Mouse (Mus musculus) adrenal gland, postnatal 10 days (tissue): Measurements from ENCODE around the gene Ctsz. TPM values are rescaled to one million over a fixed set of nuclear protein-coding genes. Genes with fewer than 3 reads are reported as not detected.

Experiments used
- DNase-seq: peaks from one replicate; pipeline ENCODE4 v3.0.0; 2021; ENCODE audit warnings: mixed read lengths
- long read RNA-seq, 2 experiments: library from polyadenylated mRNA; stranded (forward); transcript quantifications; one replicate each; pipeline ENCODE4 v2.0.0; 2021
- total RNA-seq, 2 experiments: library from RNA; stranded (reverse); gene quantifications; 2 replicates each; pipeline ENCODE4 v1.2.3; 2021

The Ctsz gene
- total RNA-seq: 100 to 1,000 TPM; 114 to 138 TPM
- long read RNA-seq, experiment 1, transcript Ctsz-201 (6 exons, 1,441 nt): major isoform, 272 of 291 reads
- long read RNA-seq, experiment 1, partial matches to known transcripts: 12 of 291 reads
- long read RNA-seq, experiment 1, other reads (novel, unspliced or antisense): 7 of 291 reads
- long read RNA-seq, experiment 2, transcript Ctsz-201 (6 exons, 1,441 nt): major isoform, 120 of 134 reads
- long read RNA-seq, experiment 2, partial matches to known transcripts: 9 of 134 reads
- long read RNA-seq, experiment 2, other reads (novel, unspliced or antisense): 5 of 134 reads

- peak; percentile 85 for DNase-seq
Observed at GRCm38 (mm10) chr2:174438737-174439449, at the start of gene Ctsz. TSS of gene Ctsz (minus strand) at chr2:174439039.

- DNase-seq: no peak
Observed at GRCm38 (mm10) chr2:174487005-174487404, 48.2 kb upstream of the Ctsz start.

GRCm38 (mm10) chr2:174478746-174479145, 39.9 kb upstream of the Ctsz start:
- no peak for DNase-seq

GRCm38 (mm10) chr2:174477543-174478319, 38.9 kb upstream of the Ctsz start:
- DNase-seq: no peak

GRCm38 (mm10) chr2:174473550-174473927, 34.7 kb upstream of the Ctsz start:
- DNase-seq: no peak

GRCm38 (mm10) chr2:174472818-174473549, 34.1 kb upstream of the Ctsz start, which contains the start of gene Prelid3b:
TSS of gene Prelid3b (minus strand) at chr2:174473081.
- peak; percentile 100 for DNase-seq

GRCm38 (mm10) chr2:174472407-174472806, 33.6 kb upstream of the Ctsz start:
- DNase-seq: no peak

GRCm38 (mm10) chr2:174470786-174471405, 32.1 kb upstream of the Ctsz start:
- peak; percentile 44 for DNase-seq

GRCm38 (mm10) chr2:174470333-174470732, 31.5 kb upstream of the Ctsz start:
- DNase-seq: peak; percentile 37

GRCm38 (mm10) chr2:174463789-174464523, 25.1 kb upstream of the Ctsz start, which contains the start of gene Atp5e:
TSS of gene Atp5e (minus strand) at chr2:174464105.
- peak; percentile 97 for DNase-seq

- DNase-seq: no peak
Observed at GRCm38 (mm10) chr2:174463370-174463769, 24.5 kb upstream of the Ctsz start.

GRCm38 (mm10) chr2:174459365-174459764, 20.5 kb upstream of the Ctsz start:
- DNase-seq: no peak

GRCm38 (mm10) chr2:174453681-174454080, 14.8 kb upstream of the Ctsz start:
- DNase-seq: peak; percentile 32

- DNase-seq: no peak
Observed at GRCm38 (mm10) chr2:174450353-174450752, 11.5 kb upstream of the Ctsz start, which contains the start of gene Tubb1. TSS of gene Tubb1 (plus strand) at chr2:174450695.

- DNase-seq: no peak
Observed at GRCm38 (mm10) chr2:174448405-174448804, 9.6 kb upstream of the Ctsz start.

- no peak for DNase-seq
Observed at GRCm38 (mm10) chr2:174446905-174447304, 8.1 kb upstream of the Ctsz start.

- no peak for DNase-seq
Observed at GRCm38 (mm10) chr2:174446492-174446891, 7.7 kb upstream of the Ctsz start.

GRCm38 (mm10) chr2:174445018-174445417, 6.2 kb upstream of the Ctsz start:
- no peak for DNase-seq

GRCm38 (mm10) chr2:174444359-174444758, 5.5 kb upstream of the Ctsz start:
- DNase-seq: no peak

GRCm38 (mm10) chr2:174443046-174443445, 4.2 kb upstream of the Ctsz start:
- DNase-seq: no peak

GRCm38 (mm10) chr2:174442460-174442859, 3.6 kb upstream of the Ctsz start:
- peak; percentile 31 for DNase-seq
